17 mouse cellular contexts compared by ENCODE assay signal in genomic region chr3:95027057-95027645, GRCm38 (mm10). TPM values are rescaled to one million over a fixed set of nuclear protein-coding genes. Genes with fewer than 3 reads are reported as not detected.
A peak's percentile ranks its signal among the peaks of the same experiment; 100 is the strongest.
DNase-seq lines count a peak whose midpoint lies in the region; ATAC-seq and TF ChIP-seq lines count a peak whose summit lies in the region.
"Had no signal": no experiment of that assay in that cellular context is flagged by ENCODE, and none has a peak within 500 bp of the region (broad histone marks: within the 10 kb centered on the region; RNA-seq: fewer than 3 reads in every experiment).

No protein-coding gene starts in this region.

- no peak overlapping the region for H3K4me2 ChIP-seq in embryonic facial prominence, embryonic 14.5 days (ENCODE audit: low read depth, low read length)
- H3K4me2 ChIP-seq in limb, embryonic 11.5 days (ENCODE audit: low read depth, severe bottlenecking), result no peak overlapping the region
- H3K4me2 ChIP-seq: embryonic facial prominence, embryonic 13.5 days; heart, embryonic 12.5 days; lung, embryonic 14.5 days had no signal

- H3K27me3 ChIP-seq in embryonic facial prominence, embryonic 14.5 days (replicated peaks; ENCODE audit: control insufficient read depth, insufficient read depth, low read length), result no peaks in the 10 kb centered on the region
- H3K27me3 ChIP-seq in embryonic facial prominence, embryonic 10.5 days (replicated peaks; ENCODE audit: low read depth, poor library complexity, severe bottlenecking), result no peaks in the 10 kb centered on the region
- no peaks in the 10 kb centered on the region for H3K27me3 ChIP-seq in limb, embryonic 11.5 days (ENCODE audit: control insufficient read depth, insufficient read depth, low read length)
- no peaks in the 10 kb centered on the region for H3K27me3 ChIP-seq in limb, embryonic 10.5 days (ENCODE audit: low read depth, poor library complexity, severe bottlenecking)
- H3K27me3 ChIP-seq: embryonic facial prominence, embryonic 13.5 days; heart, embryonic 12.5 days had no signal

- TF ChIP-seq CTCF in bone marrow macrophage, adult 2 months (IDR thresholded peaks at IDR 0.05; ENCODE audit: low read depth, low read length), result no peak

- no peak overlapping the region for H3K27ac ChIP-seq in embryonic facial prominence, embryonic 14.5 days (replicated peaks; ENCODE audit: low read depth, low read length)
- no peak overlapping the region for H3K27ac ChIP-seq in embryonic facial prominence, embryonic 10.5 days (replicated peaks)
- no peak overlapping the region for H3K27ac ChIP-seq in limb, embryonic 11.5 days (replicated peaks; ENCODE audit: low read depth, low read length)
- no peak overlapping the region for H3K27ac ChIP-seq in limb, embryonic 10.5 days
- H3K27ac ChIP-seq in bone marrow macrophage, adult 2 months (ENCODE audit: insufficient read depth, low read depth, low read length), result peak overlapping the region; percentile 33; the same call in 1 of the 2 replicates
- H3K27ac ChIP-seq: embryonic facial prominence, embryonic 13.5 days; midbrain, embryonic 10.5 days had no signal

- no peaks in the 10 kb centered on the region for H3K9me3 ChIP-seq in embryonic facial prominence, embryonic 14.5 days (ENCODE audit: control insufficient read depth, low read length)
- H3K9me3 ChIP-seq in embryonic facial prominence, embryonic 10.5 days, result no peaks in the 10 kb centered on the region
- no peaks in the 10 kb centered on the region for H3K9me3 ChIP-seq in limb, embryonic 11.5 days (ENCODE audit: control insufficient read depth, low read length)
- no peaks in the 10 kb centered on the region for H3K9me3 ChIP-seq in limb, embryonic 10.5 days (replicated peaks)
- H3K9me3 ChIP-seq: embryonic facial prominence, embryonic 13.5 days; heart, embryonic 12.5 days; midbrain, embryonic 10.5 days had no signal

- H3K36me3 ChIP-seq in embryonic facial prominence, embryonic 14.5 days (ENCODE audit: control insufficient read depth, insufficient read depth, low read length), result peaks cover 26% of the 10 kb centered on the region
- peaks cover 32% of the 10 kb centered on the region for H3K36me3 ChIP-seq in embryonic facial prominence, embryonic 10.5 days (replicated peaks)
- H3K36me3 ChIP-seq in limb, embryonic 11.5 days (ENCODE audit: control insufficient read depth, insufficient read depth, low read length), result peaks cover 6% of the 10 kb centered on the region; the same call in 1 of the 2 replicates
- peaks cover 32% of the 10 kb centered on the region for H3K36me3 ChIP-seq in limb, embryonic 10.5 days

- ATAC-seq in embryonic facial prominence, embryonic 14.5 days (ENCODE audit: low read depth), result peak; percentile 23
- ATAC-seq in limb, embryonic 11.5 days (ENCODE audit: insufficient number of reproducible peaks, low FRiP score, low TSS enrichment, low read depth), result peak; percentile 19; the same call in 1 of the 2 replicates
- ATAC-seq in megakaryocyte progenitor cell, adult 5-6 weeks (replicated peaks; ENCODE audit: poor library complexity), result peak; percentile 19; the same call in 1 of the 2 replicates

- WGBS in embryonic facial prominence, embryonic 14.5 days, result 62% methylated on average over 5 of the region's 5 CpGs
- 73% methylated on average over 5 of the region's 5 CpGs for WGBS in embryonic facial prominence, embryonic 10.5 days
- 51% methylated on average over 5 of the region's 5 CpGs for WGBS in limb, embryonic 11.5 days
- WGBS in limb, embryonic 10.5 days, result 54% methylated on average over 5 of the region's 5 CpGs

- peak; percentile 27 for DNase-seq in embryonic facial prominence, embryonic 14.5 days (ENCODE audit: low spot score)
- no peak for DNase-seq in embryonic facial prominence, embryonic 10.5 days (ENCODE audit: low spot score)
- DNase-seq in limb, embryonic 11.5 days (ENCODE audit: low spot score), result no peak
- DNase-seq in limb, embryonic 10.5 days (ENCODE audit: low spot score), result no peak
- no peak for DNase-seq in left cerebral cortex, adult 11 months (ENCODE audit: low spot score)
- DNase-seq in adrenal gland, postnatal 36 days, result no peak
- DNase-seq: adrenal gland, postnatal 14 days; cerebellum, postnatal 36 days; heart, postnatal 4 days; kidney, adult 11 months had no signal

- TF ChIP-seq POLR2A in bone marrow macrophage, adult 2 months (IDR thresholded peaks at IDR 0.05; ENCODE audit: borderline replicate concordance, low read depth, low read length), result no peak

- H3K4me3 ChIP-seq in embryonic facial prominence, embryonic 14.5 days (ENCODE audit: low read depth, low read length), result no peak overlapping the region
- no peak overlapping the region for H3K4me3 ChIP-seq in embryonic facial prominence, embryonic 10.5 days
- H3K4me3 ChIP-seq in limb, embryonic 11.5 days (ENCODE audit: low read depth, low read length), result no peak overlapping the region
- H3K4me3 ChIP-seq in limb, embryonic 10.5 days, result no peak overlapping the region
- no peak overlapping the region for H3K4me3 ChIP-seq in bone marrow macrophage, adult 2 months (ENCODE audit: insufficient read depth, low read length)
- H3K4me3 ChIP-seq: embryonic facial prominence, embryonic 13.5 days; heart, embryonic 12.5 days; midbrain, embryonic 10.5 days had no signal

- no peak overlapping the region for H3K9ac ChIP-seq in embryonic facial prominence, embryonic 14.5 days (ENCODE audit: low read depth, low read length)
- H3K9ac ChIP-seq in limb, embryonic 11.5 days (ENCODE audit: low read length), result no peak overlapping the region
- H3K9ac ChIP-seq: embryonic facial prominence, embryonic 13.5 days; forebrain, postnatal 0 days; heart, embryonic 12.5 days; lung, embryonic 14.5 days had no signal

- no peaks in the 10 kb centered on the region for H3K4me1 ChIP-seq in embryonic facial prominence, embryonic 14.5 days (ENCODE audit: control insufficient read depth, insufficient read depth, low read length)
- H3K4me1 ChIP-seq in embryonic facial prominence, embryonic 10.5 days, result peaks cover 16% of the 10 kb centered on the region
- 0 out of 2 replicates have a peak, but pooled peaks cover 4% of the 10 kb centered on the region for H3K4me1 ChIP-seq in limb, embryonic 11.5 days (ENCODE audit: control insufficient read depth, insufficient read depth, low read length)
- H3K4me1 ChIP-seq in limb, embryonic 10.5 days, result peaks cover 23% of the 10 kb centered on the region
- H3K4me1 ChIP-seq in bone marrow macrophage, adult 2 months (ENCODE audit: control insufficient read depth, insufficient read depth, low read length), result peaks cover 9% of the 10 kb centered on the region

RNA-seq across cellular contexts. Expression of gene Zfp687, which starts 11.9 kb away (rescaled TPM):
- 17.3 and 22.0 TPM in 2 replicates for polyA plus RNA-seq in embryonic facial prominence, embryonic 14.5 days (2014; fragmentation: Nextera tagmentation; extraction: Ambion mirVana)
- polyA plus RNA-seq in embryonic facial prominence, embryonic 10.5 days (2016; fragmentation: Nextera tagmentation; extraction: Ambion mirVana), result 34.9 and 36.9 TPM in 2 replicates
- polyA plus RNA-seq in limb, embryonic 11.5 days (2014; fragmentation: Nextera tagmentation; extraction: Ambion mirVana), result 28.5 and 33.5 TPM in 2 replicates
- polyA plus RNA-seq in limb, embryonic 10.5 days (2016; fragmentation: Nextera tagmentation; extraction: Ambion mirVana), result 38.6 and 40.8 TPM in 2 replicates
- 10.5 and 12.7 TPM in 2 replicates for polyA plus RNA-seq in bone marrow macrophage, adult 2 months (2012; ENCODE audit: insufficient read depth, insufficient read length, missing spikeins)
- 15.8 and 21.5 TPM in 2 replicates for total RNA-seq in megakaryocyte progenitor cell, adult 5-6 weeks (2015)
- 19.6 and 21.3 TPM in 2 replicates for total RNA-seq in megakaryocyte progenitor cell, adult 5-6 weeks (2017)
- total RNA-seq in adrenal gland, postnatal 36 days (2021), result 10 to 100 TPM; 23.1 to 37.7 TPM

RNA-seq across cellular contexts. Expression of gene Psmd4, which starts 15.3 kb away (rescaled TPM):
- polyA plus RNA-seq in embryonic facial prominence, embryonic 14.5 days (2014; fragmentation: Nextera tagmentation; extraction: Ambion mirVana), result 234 and 252 TPM in 2 replicates
- polyA plus RNA-seq in embryonic facial prominence, embryonic 10.5 days (2016; fragmentation: Nextera tagmentation; extraction: Ambion mirVana), result 349 and 357 TPM in 2 replicates
- polyA plus RNA-seq in limb, embryonic 11.5 days (2014; fragmentation: Nextera tagmentation; extraction: Ambion mirVana), result 331 and 340 TPM in 2 replicates
- polyA plus RNA-seq in limb, embryonic 10.5 days (2016; fragmentation: Nextera tagmentation; extraction: Ambion mirVana), result 365 and 382 TPM in 2 replicates
- 136 and 148 TPM in 2 replicates for polyA plus RNA-seq in bone marrow macrophage, adult 2 months (2012; ENCODE audit: insufficient read depth, insufficient read length, missing spikeins)
- total RNA-seq in megakaryocyte progenitor cell, adult 5-6 weeks (2015), result 91.5 and 116 TPM in 2 replicates
- total RNA-seq in megakaryocyte progenitor cell, adult 5-6 weeks (2017), result 233 and 245 TPM in 2 replicates
- total RNA-seq in adrenal gland, postnatal 36 days (2021), result 100 to 1,000 TPM; 284 to 331 TPM

RNA-seq across cellular contexts. Expression of gene Pi4kb, which starts 52.6 kb away (rescaled TPM):
- polyA plus RNA-seq in embryonic facial prominence, embryonic 14.5 days (2014; fragmentation: Nextera tagmentation; extraction: Ambion mirVana), result 26.5 and 28.2 TPM in 2 replicates
- 23.8 and 24.4 TPM in 2 replicates for polyA plus RNA-seq in embryonic facial prominence, embryonic 10.5 days (2016; fragmentation: Nextera tagmentation; extraction: Ambion mirVana)
- polyA plus RNA-seq in limb, embryonic 11.5 days (2014; fragmentation: Nextera tagmentation; extraction: Ambion mirVana), result 25.0 and 28.0 TPM in 2 replicates
- polyA plus RNA-seq in limb, embryonic 10.5 days (2016; fragmentation: Nextera tagmentation; extraction: Ambion mirVana), result 18.9 and 22.2 TPM in 2 replicates
- 23.7 and 28.6 TPM in 2 replicates for polyA plus RNA-seq in bone marrow macrophage, adult 2 months (2012; ENCODE audit: insufficient read depth, insufficient read length, missing spikeins)
- 21.2 and 23.5 TPM in 2 replicates for total RNA-seq in megakaryocyte progenitor cell, adult 5-6 weeks (2015)
- 24.0 and 24.5 TPM in 2 replicates for total RNA-seq in megakaryocyte progenitor cell, adult 5-6 weeks (2017)
- 10 to 100 TPM; 61.8 to 62.9 TPM for total RNA-seq in adrenal gland, postnatal 36 days (2021)
